Mouse (Mus musculus) hindbrain, embryonic 15.5 days (tissue): ENCODE data around the gene Acvrl1. TPM values are rescaled to one million over a fixed set of nuclear protein-coding genes. Genes with fewer than 3 reads are reported as not detected.

Experiments used
- ATAC-seq: fragments of 200-750 bp; cut with Nextera tagmentation; 2 replicates; pipeline ENCODE4 v1.8.0; 2017; ENCODE audit warnings: low read depth, moderate number of reproducible peaks, moderate TSS enrichment; ENCODE audit not compliant: low FRiP score
- H3K27ac ChIP-seq: fragments of 300-500 bp; sonication (generic); replicated peaks from 2 replicates; pipeline ENCODE4 v1.5.1; 2015; ENCODE audit warnings: mild to moderate bottlenecking, inconsistent platforms
- H3K27me3 ChIP-seq: fragments of 300-500 bp; sonication (generic); 2 replicates; pipeline ENCODE4 v1.6.1; 2015; ENCODE audit warnings: control low read depth, inconsistent platforms
- H3K36me3 ChIP-seq: fragments of 300-500 bp; sonication (generic); 2 replicates; pipeline ENCODE4 v1.6.1; 2015; ENCODE audit warnings: control low read depth, inconsistent platforms
- H3K4me1 ChIP-seq: fragments of 300-500 bp; sonication (generic); replicated peaks from 2 replicates; pipeline ENCODE4 v1.6.1; 2015; ENCODE audit warnings: control low read depth, inconsistent platforms
- H3K4me2 ChIP-seq: fragments of 300-500 bp; sonication (generic); 2 replicates; pipeline ENCODE4 v1.6.1; 2015; ENCODE audit warnings: moderate library complexity, mild to moderate bottlenecking, inconsistent platforms
- H3K4me3 ChIP-seq: fragments of 300-500 bp; sonication (generic); 2 replicates; pipeline ENCODE4 v1.5.1; 2015; ENCODE audit warnings: mild to moderate bottlenecking, inconsistent platforms
- H3K9ac ChIP-seq: fragments of 300-500 bp; sonication (generic); 2 replicates; pipeline ENCODE4 v1.6.1; 2015; ENCODE audit warnings: inconsistent platforms
- H3K9me3 ChIP-seq: fragments of 300-500 bp; sonication (generic); 2 replicates; pipeline ENCODE4 v1.6.1; 2016; ENCODE audit warnings: control low read depth, inconsistent platforms
- WGBS: fragments of 180-500 bp; shearing (Covaris S2); methylation state at CpG from one replicate; pipeline ENCODE4 v1.1.7; 2015; 5-methylcytosine and 5-hydroxymethylcytosine counted together
- polyA plus RNA-seq: library from polyadenylated mRNA; unstranded; fragments of >200 nt; fragmentation: Nextera tagmentation; extraction: Ambion mirVana; gene quantifications from 2 replicates; pipeline ENCODE4 v1.2.1, GENCODE M21; 2015

The Acvrl1 gene
- polyA plus RNA-seq, 1 experiment from 2014 or later = 9.6 TPM

- no peaks in the 10 kb centered on the region for H3K27me3 ChIP-seq
- H3K9ac ChIP-seq = peak overlapping the region; percentile 23
- H3K27ac ChIP-seq = peak overlapping the region; percentile 52; the same call in 1 of the 2 replicates
- no peaks in the 10 kb centered on the region for H3K36me3 ChIP-seq
- ATAC-seq = peak; percentile 94
- 10% methylated on average over 19 of the region's 19 CpGs for WGBS
- H3K9me3 ChIP-seq = no peaks in the 10 kb centered on the region
- peak overlapping the region; percentile 49 for H3K4me2 ChIP-seq
- H3K4me3 ChIP-seq = 0 out of 2 replicates have a peak overlapping the region, but pooled peaks have one; percentile 9
- peaks cover 21% of the 10 kb centered on the region for H3K4me1 ChIP-seq
These were observed 17.2 kb downstream of the Acvrl1 start for GRCm38 (mm10) chr15:101145424-101146099.

GRCm38 (mm10) chr15:101146100-101146965, 18.0 kb downstream of the Acvrl1 start:
- Histone ChIP-seq H3K4me1 (peaks cover 17% of the 10 kb centered on the region), H3K27ac (no peak overlapping the region), H3K4me2 (no peak overlapping the region), H3K4me3 (no peak overlapping the region), H3K9ac (no peak overlapping the region), H3K36me3 (no peaks in the 10 kb centered on the region), H3K27me3 (no peaks in the 10 kb centered on the region), H3K9me3 (no peaks in the 10 kb centered on the region)
- 69% methylated on average over 15 of the region's 15 CpGs for WGBS
- no peak for ATAC-seq

GRCm38 (mm10) chr15:101147115-101147909, 19.0 kb downstream of the Acvrl1 start:
- no peak for ATAC-seq
- no peak overlapping the region for H3K27ac ChIP-seq
- 70% methylated on average over 16 of the region's 16 CpGs for WGBS

GRCm38 (mm10) chr15:101147910-101148273, 19.6 kb downstream of the Acvrl1 start:
- H3K27ac ChIP-seq = no peak overlapping the region
- H3K27me3 ChIP-seq = no peaks in the 10 kb centered on the region
- no peaks in the 10 kb centered on the region for H3K9me3 ChIP-seq
- ATAC-seq = no peak
- H3K4me2 ChIP-seq = no peak overlapping the region
- 66% methylated on average over 6 of the region's 6 CpGs for WGBS
- H3K4me3 ChIP-seq = no peak overlapping the region
- H3K9ac ChIP-seq = no peak overlapping the region
- H3K4me1 ChIP-seq = peaks cover 17% of the 10 kb centered on the region
- H3K36me3 ChIP-seq = no peaks in the 10 kb centered on the region

More at GRCm38 (mm10) chr15:101147115-101147909, 19.0 kb downstream of the Acvrl1 start:
- Histone ChIP-seq H3K9me3 (no peaks in the 10 kb centered on the region), H3K4me3 (no peak overlapping the region), H3K36me3 (no peaks in the 10 kb centered on the region), H3K9ac (no peak overlapping the region), H3K4me2 (no peak overlapping the region), H3K27me3 (no peaks in the 10 kb centered on the region), H3K4me1 (peaks cover 17% of the 10 kb centered on the region)

- H3K9me3 ChIP-seq = no peaks in the 10 kb centered on the region
- ATAC-seq = no peak
These were observed 20.3 kb downstream of the Acvrl1 start for GRCm38 (mm10) chr15:101148604-101149003.

GRCm38 (mm10) chr15:101151409-101152261, 23.3 kb downstream of the Acvrl1 start:
- H3K4me3 ChIP-seq = no peak overlapping the region
- no peak overlapping the region for H3K4me2 ChIP-seq
- 77% methylated on average over 9 of the region's 9 CpGs for WGBS
- H3K9ac ChIP-seq = no peak overlapping the region
- no peaks in the 10 kb centered on the region for H3K9me3 ChIP-seq
- no peak overlapping the region for H3K27ac ChIP-seq
- no peaks in the 10 kb centered on the region for H3K4me1 ChIP-seq
- no peak for ATAC-seq
- no peaks in the 10 kb centered on the region for H3K27me3 ChIP-seq
- H3K36me3 ChIP-seq = no peaks in the 10 kb centered on the region

More at GRCm38 (mm10) chr15:101148604-101149003, 20.3 kb downstream of the Acvrl1 start:
- H3K4me1 ChIP-seq = peaks cover 11% of the 10 kb centered on the region
- H3K27ac ChIP-seq = no peak overlapping the region
- no peaks in the 10 kb centered on the region for H3K36me3 ChIP-seq
- WGBS = 83% methylated on average over 6 of the region's 6 CpGs
- no peak overlapping the region for H3K4me2 ChIP-seq
- H3K27me3 ChIP-seq = no peaks in the 10 kb centered on the region
- H3K4me3 ChIP-seq = no peak overlapping the region
- H3K9ac ChIP-seq = no peak overlapping the region

- Histone ChIP-seq H3K4me1 (peaks cover 4% of the 10 kb centered on the region; the same call in 1 of the 2 replicates), H3K36me3 (no peaks in the 10 kb centered on the region), H3K9me3 (no peaks in the 10 kb centered on the region), H3K9ac (no peak overlapping the region), H3K4me2 (no peak overlapping the region), H3K27me3 (no peaks in the 10 kb centered on the region), H3K27ac (no peak overlapping the region), H3K4me3 (no peak overlapping the region)
- 83% methylated on average over 7 of the region's 7 CpGs for WGBS
- no peak for ATAC-seq
These were observed 26.6 kb downstream of the Acvrl1 start for GRCm38 (mm10) chr15:101154700-101155616.

GRCm38 (mm10) chr15:101160128-101160527, 31.8 kb downstream of the Acvrl1 start:
- ATAC-seq = no peak
- H3K27me3 ChIP-seq = no peaks in the 10 kb centered on the region
- peak overlapping the region; percentile 30; the same call in 1 of the 2 replicates for H3K27ac ChIP-seq
- no peak overlapping the region for H3K4me3 ChIP-seq
- H3K9ac ChIP-seq = no peak overlapping the region
- no peaks in the 10 kb centered on the region for H3K36me3 ChIP-seq
- no peaks in the 10 kb centered on the region for H3K9me3 ChIP-seq
- WGBS = 31% methylated on average over 1 of the region's 1 CpGs
- no peak overlapping the region; the same call in 1 of the 2 replicates for H3K4me2 ChIP-seq
- peaks cover 35% of the 10 kb centered on the region for H3K4me1 ChIP-seq

- Histone ChIP-seq H3K9ac (no peak overlapping the region), H3K4me3 (no peak overlapping the region), H3K27ac (peak overlapping the region; percentile 46), H3K4me2 (peak overlapping the region; percentile 7; the same call in 1 of the 2 replicates), H3K4me1 (peaks cover 35% of the 10 kb centered on the region), H3K27me3 (no peaks in the 10 kb centered on the region), H3K36me3 (no peaks in the 10 kb centered on the region), H3K9me3 (no peaks in the 10 kb centered on the region)
- ATAC-seq = peak; percentile 68
- WGBS = 9% methylated on average over 7 of the region's 7 CpGs
These were observed 32.3 kb downstream of the Acvrl1 start for GRCm38 (mm10) chr15:101160591-101160990.

GRCm38 (mm10) chr15:101161534-101161933, 33.2 kb downstream of the Acvrl1 start:
- H3K4me2 ChIP-seq = no peak overlapping the region
- H3K27ac ChIP-seq = peak overlapping the region; percentile 46; the same call in 1 of the 2 replicates
- no peak for ATAC-seq
- H3K9me3 ChIP-seq = no peaks in the 10 kb centered on the region
- no peak overlapping the region for H3K4me3 ChIP-seq
- no peak overlapping the region for H3K9ac ChIP-seq
- H3K27me3 ChIP-seq = no peaks in the 10 kb centered on the region
- 58% methylated on average over 7 of the region's 7 CpGs for WGBS
- peaks cover 35% of the 10 kb centered on the region for H3K4me1 ChIP-seq
- no peaks in the 10 kb centered on the region for H3K36me3 ChIP-seq
